Mouse (Mus musculus) embryonic fibroblast, embryonic 13.5 days (primary cell): ENCODE results near the gene 1110032F04Rik. TPM values are rescaled to one million over a fixed set of nuclear protein-coding genes. Genes with fewer than 3 reads are reported as not detected.
A peak's percentile ranks its signal among the peaks of the same experiment; 100 is the strongest.
"Not testable (repeated sequence)": the region's sequence is repeated elsewhere in the genome, so short reads cannot be mapped to it uniquely, and the experiment has no call there.

Experiments used
- H3K27ac ChIP-seq: 2 replicates; pipeline ENCODE4 v1.5.1; 2012; ENCODE audit warnings: low read length, control low read depth, inconsistent platforms; ENCODE audit not compliant: insufficient read depth
- H3K4me1 ChIP-seq: 2 replicates; pipeline ENCODE4 v1.6.1; 2011; ENCODE audit warnings: low read length; ENCODE audit not compliant: control insufficient read depth, insufficient read depth
- H3K4me3 ChIP-seq: 2 replicates; pipeline ENCODE4 v1.5.1; 2011; ENCODE audit warnings: mild to moderate bottlenecking, control low read depth, low read length; ENCODE audit not compliant: insufficient read depth
- CTCF ChIP-seq: IDR thresholded peaks from 2 replicates; pipeline ENCODE4 v1.5.1; 2011; ENCODE audit warnings: mild to moderate bottlenecking, control low read depth, low read length, moderate library complexity, borderline replicate concordance; ENCODE audit not compliant: insufficient read depth
- POLR2A ChIP-seq: IDR thresholded peaks from 2 replicates; pipeline ENCODE4 v1.6.1; 2011; ENCODE audit warnings: low read depth, mild to moderate bottlenecking, control low read depth, low read length, moderate library complexity
- polyA plus RNA-seq: library from polyadenylated mRNA; stranded (reverse); fragments of >200 nt; gene quantifications from 2 replicates; pipeline ENCODE4 v1.2.4, GENCODE M21; 2011; ENCODE audit warnings: low read depth; ENCODE audit not compliant: missing spikeins, insufficient read length

1110032F04Rik gene
- polyA plus RNA-seq, 1 experiment = not detected

DNA sequence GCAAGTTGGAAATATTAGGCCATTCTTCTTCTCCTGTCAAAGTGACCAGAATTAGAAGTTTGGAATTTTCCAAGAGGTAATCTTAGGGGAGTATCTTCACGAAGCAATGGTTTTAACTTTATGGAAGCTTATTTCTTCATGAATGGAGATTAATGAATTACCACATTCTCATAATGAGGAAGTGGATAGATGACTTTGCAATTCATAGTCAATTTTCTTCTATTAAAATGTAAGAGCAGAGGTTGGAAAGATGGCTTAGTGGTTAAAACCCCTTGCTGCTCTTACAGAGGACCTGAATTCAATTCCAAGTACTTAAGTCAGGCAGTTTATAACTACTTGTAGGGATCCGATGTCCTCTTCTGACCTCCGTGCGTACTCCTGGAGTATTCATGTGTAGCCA lies 25.4 kb upstream of the 1110032F04Rik start:
- no peak for TF ChIP-seq POLR2A
- TF ChIP-seq CTCF = no peak
- H3K4me1 ChIP-seq = no peaks in the 10 kb centered on the region
- H3K27ac ChIP-seq = no peak overlapping the region
- H3K4me3 ChIP-seq = no peak overlapping the region

DNA sequence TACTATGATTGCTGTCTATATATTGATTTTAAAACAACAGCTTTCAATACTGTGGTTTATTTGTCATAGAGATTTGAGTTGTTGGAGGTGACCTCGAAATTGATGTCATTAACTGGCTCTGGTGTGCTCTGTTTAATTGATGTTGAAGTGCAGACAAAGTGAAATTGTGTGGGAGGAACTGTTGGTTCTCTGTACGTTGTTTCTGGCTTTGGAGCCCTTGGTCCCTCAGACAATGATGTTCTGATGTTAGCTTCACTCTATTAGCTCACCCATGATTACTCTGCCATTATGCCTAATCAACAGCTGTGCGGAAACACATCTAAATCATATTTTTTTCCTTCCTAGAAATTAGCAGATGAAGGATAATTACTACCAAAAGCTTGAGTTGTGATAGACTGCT lies 21.1 kb upstream of the 1110032F04Rik start:
- TF ChIP-seq POLR2A (no peak), CTCF (no peak)
- no peaks in the 10 kb centered on the region for H3K4me1 ChIP-seq
- no peak overlapping the region for H3K27ac ChIP-seq
- no peak overlapping the region for H3K4me3 ChIP-seq

DNA sequence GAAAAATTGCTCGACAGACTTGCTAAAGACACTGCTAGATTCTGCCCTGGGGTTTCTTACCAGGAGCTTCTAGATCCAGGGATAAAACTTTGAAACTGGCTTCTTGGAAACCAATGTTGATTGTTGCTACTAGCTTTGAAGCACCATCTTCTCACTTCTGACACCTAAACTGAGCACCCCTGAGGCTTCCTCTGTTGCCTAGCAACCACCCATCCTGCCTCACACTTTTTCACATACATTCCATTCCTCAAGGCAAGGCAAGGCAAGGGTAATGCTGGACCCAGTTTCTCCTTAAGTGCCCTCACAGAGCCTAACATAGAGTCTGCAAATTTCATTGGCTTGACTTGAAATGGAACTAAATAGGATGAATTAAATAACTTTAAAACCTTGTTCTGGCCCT lies 17.0 kb upstream of the 1110032F04Rik start:
- H3K4me1 ChIP-seq = no peaks in the 10 kb centered on the region
- H3K27ac ChIP-seq = no peak overlapping the region
- no peak overlapping the region for H3K4me3 ChIP-seq
- TF ChIP-seq CTCF (no peak), POLR2A (no peak)

DNA sequence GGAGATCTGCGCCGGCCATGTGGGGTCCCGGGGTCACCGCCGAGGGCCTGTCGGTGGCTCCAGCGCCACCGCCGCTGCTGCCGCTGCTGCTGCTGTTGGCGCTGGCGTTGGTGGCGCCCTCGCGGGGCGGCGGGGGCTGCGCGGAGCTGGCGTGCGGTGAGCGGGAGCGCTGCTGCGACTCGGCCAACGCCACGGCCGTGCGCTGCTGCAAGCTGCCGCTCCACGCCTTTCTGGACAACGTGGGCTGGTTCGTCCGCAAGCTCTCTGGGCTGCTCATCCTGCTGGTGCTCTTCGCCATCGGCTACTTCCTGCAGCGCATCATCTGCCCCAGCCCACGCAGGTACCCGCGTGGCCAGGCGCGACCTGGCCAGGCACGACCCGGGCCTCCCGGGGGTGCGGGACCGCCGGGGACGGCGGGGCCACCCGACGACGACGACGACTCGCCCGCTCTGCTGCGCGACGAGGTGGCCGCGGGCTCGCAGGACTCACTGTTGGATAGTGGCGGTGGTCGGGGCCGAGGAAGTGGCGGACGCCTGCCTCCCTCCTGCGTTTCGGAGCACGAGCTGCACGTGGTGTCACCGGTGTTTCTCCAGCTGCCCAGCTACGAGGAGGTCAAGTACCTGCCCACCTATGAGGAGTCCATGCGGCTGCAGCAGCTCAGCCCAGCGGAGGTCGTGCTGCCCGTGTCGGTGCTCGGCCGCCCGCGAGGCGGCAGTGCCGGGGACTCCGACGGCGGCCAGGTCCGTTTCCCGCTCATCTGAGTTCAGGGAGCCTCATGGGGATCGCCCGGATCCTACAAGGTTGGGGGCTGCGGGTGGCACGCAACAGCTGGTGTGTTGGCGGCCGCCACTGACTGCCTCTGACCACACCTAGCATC lies 543 bp downstream of the 1110032F04Rik start:
- Histone ChIP-seq H3K4me1 (no peaks in the 10 kb centered on the region), H3K4me3 (peak overlapping the region; percentile 29), H3K27ac (no peak overlapping the region)
- no peak for TF ChIP-seq CTCF
- no peak for TF ChIP-seq POLR2A

DNA sequence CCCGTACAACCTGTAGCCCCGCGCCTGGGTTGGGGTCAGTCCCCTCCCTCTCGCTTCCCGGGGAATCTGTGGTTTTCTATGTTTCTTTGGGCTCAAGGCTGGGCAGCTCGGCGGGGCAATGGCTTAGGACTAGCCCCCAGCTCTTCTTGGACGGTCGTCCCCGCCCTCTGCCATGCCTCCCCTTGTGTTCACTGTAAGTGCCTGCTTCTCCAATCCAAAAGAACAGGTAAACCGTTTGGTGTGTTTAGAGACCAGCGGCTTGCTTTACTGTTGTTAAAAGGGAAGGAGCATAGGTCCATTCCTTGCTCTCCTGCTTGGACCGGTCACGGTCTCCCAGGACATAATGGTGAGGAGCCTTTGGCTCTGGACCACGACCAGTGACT lies 1.2 kb downstream of the 1110032F04Rik start:
- Histone ChIP-seq H3K4me1 (no peaks in the 10 kb centered on the region), H3K4me3 (no peak overlapping the region), H3K27ac (no peak overlapping the region)
- TF ChIP-seq POLR2A = no peak
- TF ChIP-seq CTCF = no peak

DNA sequence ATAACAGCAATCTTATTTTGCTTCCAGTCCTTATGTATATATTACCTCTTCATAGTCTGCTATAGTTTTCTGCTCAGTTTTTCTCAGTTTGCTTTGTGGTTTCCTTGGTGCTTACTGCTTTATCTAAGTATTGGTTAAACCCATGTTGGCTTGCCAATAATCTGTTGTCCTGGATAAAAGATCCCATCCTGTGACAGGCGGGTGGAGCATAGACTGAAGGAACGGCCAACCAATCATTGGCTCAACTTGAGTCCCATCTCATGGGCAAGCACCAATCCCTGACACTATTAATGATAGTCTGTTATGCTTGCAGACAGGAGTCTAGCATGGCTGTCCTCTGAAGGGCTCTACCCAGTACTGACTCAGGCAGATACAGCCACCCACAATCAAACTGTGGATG lies 4.7 kb downstream of the 1110032F04Rik start:
- H3K27ac ChIP-seq = no peak overlapping the region
- no peak overlapping the region for H3K4me3 ChIP-seq
- no peak for TF ChIP-seq CTCF
- TF ChIP-seq POLR2A = no peak
- H3K4me1 ChIP-seq = no peaks in the 10 kb centered on the region

DNA sequence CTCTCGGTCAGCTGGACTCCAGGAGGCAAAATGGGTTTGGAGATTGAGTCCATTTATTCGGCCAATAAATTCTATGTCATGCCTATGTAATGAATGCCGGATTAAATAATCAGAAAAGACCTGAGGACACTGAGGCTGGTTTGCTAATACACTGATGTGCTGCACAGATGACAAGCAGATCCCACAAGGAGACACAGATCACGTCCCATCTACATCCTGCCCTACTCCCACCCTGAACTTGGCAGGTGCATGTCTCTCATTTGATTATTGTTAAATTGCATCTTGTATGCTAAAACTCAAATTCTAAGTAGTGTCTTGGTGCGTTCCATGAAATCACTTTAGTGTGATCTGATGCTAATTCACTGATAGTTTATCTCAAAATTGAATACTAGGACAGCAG lies 17.5 kb downstream of the 1110032F04Rik start:
- no peak for TF ChIP-seq POLR2A
- no peak for TF ChIP-seq CTCF
- H3K27ac ChIP-seq = no peak overlapping the region
- H3K4me1 ChIP-seq = no peaks in the 10 kb centered on the region
- no peak overlapping the region for H3K4me3 ChIP-seq

DNA sequence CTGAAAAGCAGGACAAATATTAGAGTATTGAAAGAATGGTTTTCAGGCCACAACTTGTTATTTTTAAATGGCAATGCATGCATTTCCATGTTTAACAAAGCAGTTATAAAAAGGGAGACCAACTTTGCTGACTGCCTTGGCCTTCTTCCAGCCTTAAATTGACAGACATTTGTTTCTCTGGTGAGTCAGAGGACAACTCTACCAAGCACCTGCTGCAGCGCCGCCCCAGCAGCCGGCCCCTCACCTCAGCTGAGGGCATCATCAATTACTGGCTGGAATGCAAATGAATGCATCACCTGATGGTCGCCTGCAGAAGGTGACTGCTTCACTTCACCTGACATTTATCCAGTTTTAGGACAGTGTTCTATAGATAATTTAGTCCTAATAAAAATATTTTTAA lies 26.0 kb downstream of the 1110032F04Rik start:
- TF ChIP-seq POLR2A (no peak), CTCF (no peak)
- no peak overlapping the region for H3K4me3 ChIP-seq
- no peaks in the 10 kb centered on the region for H3K4me1 ChIP-seq
- H3K27ac ChIP-seq = no peak overlapping the region

DNA sequence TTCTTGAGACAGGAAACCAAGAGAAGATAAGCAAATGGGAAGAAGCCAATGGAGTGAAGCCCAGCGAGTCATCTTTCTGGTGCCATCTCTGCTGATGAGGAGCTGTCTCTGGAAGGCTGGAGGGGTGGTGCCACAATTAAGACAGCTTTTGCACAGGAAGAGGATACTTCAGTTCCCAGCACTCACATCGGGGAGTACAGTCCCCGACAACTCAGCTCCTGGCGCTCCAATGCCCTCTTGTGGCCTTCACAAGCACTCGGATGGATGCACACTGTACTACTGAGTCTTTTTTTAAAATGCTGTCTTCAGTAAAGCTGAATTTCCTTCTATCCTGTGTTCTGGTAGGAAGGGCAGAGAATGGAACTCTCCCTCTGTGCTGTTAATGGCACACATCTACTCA lies 27.8 kb downstream of the 1110032F04Rik start:
- no peak overlapping the region for H3K27ac ChIP-seq
- no peak overlapping the region for H3K4me3 ChIP-seq
- no peak for TF ChIP-seq POLR2A
- TF ChIP-seq CTCF = no peak

DNA sequence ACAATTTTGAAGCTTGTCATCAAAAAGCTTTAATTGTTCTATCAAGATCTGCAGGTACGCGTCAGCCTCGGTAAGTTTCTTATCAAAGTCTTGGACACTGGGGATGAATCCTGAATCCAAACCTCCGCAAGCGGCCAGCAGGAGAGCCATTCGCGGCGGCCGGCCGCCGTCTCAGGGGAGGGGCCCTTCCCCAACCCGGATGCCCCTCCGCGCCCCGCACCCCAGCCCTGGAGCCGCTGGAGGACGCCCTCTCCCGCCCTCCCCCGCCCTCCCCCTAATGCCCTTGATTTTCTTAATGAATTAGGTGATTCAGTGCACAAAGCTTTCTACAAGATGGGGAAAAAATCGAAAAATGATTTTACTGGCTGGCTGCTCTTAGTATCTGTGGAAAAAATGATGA lies 33.2 kb downstream of the 1110032F04Rik start:
- H3K4me3 ChIP-seq, H3K4me1 ChIP-seq, H3K27ac ChIP-seq: not testable (repeated sequence)

More for the DNA sequence above, 27.8 kb downstream of the 1110032F04Rik start:
- no peaks in the 10 kb centered on the region for H3K4me1 ChIP-seq
